Mouse (Mus musculus) granulocyte monocyte progenitor cell, adult 5-6 weeks (primary cell): Measurements from ENCODE around the gene Ackr3. TPM values are rescaled to one million over a fixed set of nuclear protein-coding genes. Genes with fewer than 3 reads are reported as not detected.

Experiments
- ATAC-seq: replicated peaks from 2 replicates; pipeline ENCODE4 v1.8.0; 2016; ENCODE audit warnings: mild to moderate bottlenecking, moderate TSS enrichment, inconsistent platforms; ENCODE audit not compliant: poor library complexity, severe bottlenecking
- total RNA-seq, 2 experiments: library from RNA; stranded (forward) in 1 of 2; stranded (reverse) in 1 of 2; fragments of 200-712, 200-1000 nt in 1 of 2; fragments of >200 nt in 1 of 2; fragmentation: Nextera tagmentation in 1 of 2; gene quantifications; 2 replicates each; pipeline ENCODE4 v1.2.3; 2014 to 2017

Gene Ackr3
- total RNA-seq, 2 experiments from 2014 or later: not detected

- no peak for ATAC-seq
Measured at GRCm38 (mm10) chr1:90248966-90249735, 45.4 kb downstream of the Ackr3 start.

GRCm38 (mm10) chr1:90250419-90250818 is 46.6 kb downstream of the Ackr3 start:
- ATAC-seq: no peak

- ATAC-seq: no peak
Measured at GRCm38 (mm10) chr1:90251156-90251555, 47.4 kb downstream of the Ackr3 start.

DNA sequence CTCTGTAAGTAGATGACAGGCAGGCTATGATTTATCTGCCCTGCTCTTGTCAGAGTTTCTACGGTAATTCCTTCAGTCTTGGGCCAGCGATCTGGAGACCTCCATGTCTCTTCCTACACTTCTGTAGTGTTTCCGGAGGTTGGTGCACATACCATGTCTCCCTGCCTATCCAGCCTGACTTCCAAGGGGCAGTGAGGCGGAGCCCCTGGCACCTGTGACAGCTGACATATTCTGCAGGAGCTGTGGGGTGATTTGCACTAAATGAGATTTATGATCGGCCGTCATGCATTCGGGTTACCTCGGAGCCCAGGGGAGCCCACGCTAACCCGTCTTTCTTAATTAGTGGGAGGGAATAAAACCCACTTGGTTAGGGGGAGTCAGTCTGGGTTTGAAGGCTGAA is 49.7 kb downstream of the Ackr3 start:
- ATAC-seq: no peak

GRCm38 (mm10) chr1:90258253-90258887 is 54.6 kb downstream of the Ackr3 start:
- ATAC-seq: no peak

DNA sequence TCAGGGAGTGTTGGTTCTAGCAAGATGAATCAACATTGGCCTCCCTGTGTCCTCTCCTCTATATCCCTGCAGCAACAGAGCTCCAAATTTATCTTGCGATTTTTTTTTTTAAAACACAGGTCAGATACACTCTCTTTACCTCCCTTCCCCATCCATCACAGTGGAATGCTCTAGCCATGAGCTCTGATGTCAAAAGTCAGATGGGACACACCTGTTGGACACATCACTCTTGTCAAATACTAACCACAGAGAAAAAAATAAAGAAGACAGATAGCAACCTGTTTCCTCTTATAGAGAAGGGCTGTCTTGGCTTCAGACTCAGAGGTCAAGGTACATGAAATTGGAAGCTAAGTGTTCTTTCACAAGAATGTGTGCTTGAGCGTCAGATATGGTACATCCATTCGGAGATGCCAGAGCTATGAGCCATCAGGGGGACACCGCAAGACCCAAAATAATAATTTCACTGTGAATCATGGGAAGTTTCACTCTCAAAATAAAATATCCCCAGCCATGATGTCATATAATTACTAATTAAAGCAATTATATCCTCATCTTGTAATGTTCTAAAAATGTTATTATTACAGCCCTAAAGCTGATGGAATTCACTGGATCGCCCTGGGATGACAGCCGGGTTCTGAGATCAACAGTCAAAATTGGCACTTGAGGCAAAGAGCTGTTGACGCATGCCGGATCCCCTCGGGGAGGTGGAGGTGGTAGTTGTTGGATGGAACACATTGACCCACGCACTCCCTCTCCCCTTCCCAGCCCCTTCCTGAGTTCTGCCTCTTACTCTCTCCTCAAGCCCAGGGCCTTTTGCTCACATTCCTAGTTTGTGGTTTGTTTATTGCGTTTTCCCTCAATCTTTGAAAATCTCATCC is 57.2 kb downstream of the Ackr3 start:
- no peak for ATAC-seq

GRCm38 (mm10) chr1:90262380-90262779 is 58.6 kb downstream of the Ackr3 start:
- ATAC-seq: no peak

Other genes with a start within 250 kb of the Ackr3 start
- gene Asb18, start 189.3 kb upstream of the Ackr3 start, total RNA-seq (2014; fragmentation: Nextera tagmentation): not detected in 2 replicates
- gene Asb18, start 189.3 kb upstream of the Ackr3 start, total RNA-seq (2017): not detected in 2 replicates
- not detected in 2 replicates for gene Iqca, start 50.6 kb upstream of the Ackr3 start, total RNA-seq (2014; fragmentation: Nextera tagmentation)
- gene Iqca, start 50.6 kb upstream of the Ackr3 start, total RNA-seq (2017): not detected in 2 replicates